Mouse (Mus musculus) gastrocnemius, postnatal 25 days (tissue): ENCODE data around the gene Gm6588. TPM values are rescaled to one million over a fixed set of nuclear protein-coding genes. Genes with fewer than 3 reads are reported as not detected.
"Not testable (repeated sequence)": the region's sequence is repeated elsewhere in the genome, so short reads cannot be mapped to it uniquely, and the experiment has no call there.

ENCODE experiments used
- DNase-seq: peaks from one replicate; pipeline ENCODE4 v3.0.0; 2022
- long read RNA-seq, 2 experiments: library from polyadenylated mRNA; stranded (forward); transcript quantifications; one replicate each; pipeline ENCODE4 v2.0.0; 2021
- total RNA-seq, 2 experiments: library from RNA; stranded (reverse); gene quantifications; 1 replicate in 1 of 2; 2 replicates in 1 of 2; pipeline ENCODE4 v1.2.3; 2021

The Gm6588 gene
- not detected for total RNA-seq
- long read RNA-seq, experiment 1: 0 reads
- long read RNA-seq, experiment 2: 0 reads

GRCm38 (mm10) chr5:112448747-112449440 lies at the start of gene Gm6588:
Gene Gm6588 (plus strand): TSS chr5:112449426.
- no peak for DNase-seq

GRCm38 (mm10) chr5:112402437-112402836 lies 46.8 kb upstream of the Gm6588 start:
- no peak for DNase-seq

GRCm38 (mm10) chr5:112406017-112406416 lies 43.2 kb upstream of the Gm6588 start:
- DNase-seq: no peak

GRCm38 (mm10) chr5:112409274-112409673 lies 40.0 kb upstream of the Gm6588 start:
- no peak for DNase-seq

GRCm38 (mm10) chr5:112411072-112411471 lies 38.2 kb upstream of the Gm6588 start:
- DNase-seq: no peak

- DNase-seq: no peak
These were observed 37.5 kb upstream of the Gm6588 start for GRCm38 (mm10) chr5:112411514-112412335.

GRCm38 (mm10) chr5:112412781-112413180 lies 36.4 kb upstream of the Gm6588 start:
- DNase-seq: not testable (repeated sequence)

- DNase-seq: no peak
These were observed 32.6 kb upstream of the Gm6588 start for GRCm38 (mm10) chr5:112416673-112417072.

GRCm38 (mm10) chr5:112418023-112418422 lies 31.2 kb upstream of the Gm6588 start:
- DNase-seq: no peak

GRCm38 (mm10) chr5:112419535-112419934 lies 29.7 kb upstream of the Gm6588 start:
- no peak for DNase-seq

- DNase-seq: no peak
These were observed 22.6 kb upstream of the Gm6588 start for GRCm38 (mm10) chr5:112426635-112427034.

- DNase-seq: no peak
These were observed 21.9 kb upstream of the Gm6588 start for GRCm38 (mm10) chr5:112427283-112427682.

- no peak for DNase-seq
These were observed 20.3 kb upstream of the Gm6588 start for GRCm38 (mm10) chr5:112428944-112429343.

- no peak for DNase-seq
These were observed 18.0 kb upstream of the Gm6588 start for GRCm38 (mm10) chr5:112431120-112431775.

- no peak for DNase-seq
These were observed 17.2 kb upstream of the Gm6588 start for GRCm38 (mm10) chr5:112432033-112432432.

GRCm38 (mm10) chr5:112433004-112433403 lies 16.2 kb upstream of the Gm6588 start:
- peak; percentile 21 for DNase-seq

GRCm38 (mm10) chr5:112438535-112438934 lies 10.7 kb upstream of the Gm6588 start:
- no peak for DNase-seq

GRCm38 (mm10) chr5:112453088-112453487 lies 3.9 kb downstream of the Gm6588 start:
- no peak for DNase-seq

- no peak for DNase-seq
These were observed 5.8 kb downstream of the Gm6588 start for GRCm38 (mm10) chr5:112454966-112455555.

GRCm38 (mm10) chr5:112459903-112460302 lies 10.7 kb downstream of the Gm6588 start:
- DNase-seq: no peak

GRCm38 (mm10) chr5:112466331-112466730 lies 17.1 kb downstream of the Gm6588 start:
- no peak for DNase-seq

- no peak for DNase-seq
These were observed 19.9 kb downstream of the Gm6588 start for GRCm38 (mm10) chr5:112468986-112469581.
